In genomic region chr1:82627652-82628051, GRCm38 (mm10) we compare ENCODE assay signal across 23 mouse cellular contexts. TPM values are rescaled to one million over a fixed set of nuclear protein-coding genes. Genes with fewer than 3 reads are reported as not detected.
"Had no signal": no experiment of that assay in that cellular context is flagged by ENCODE, and none has a peak within 500 bp of the region (broad histone marks: within the 10 kb centered on the region; RNA-seq: fewer than 3 reads in every experiment).

No protein-coding gene starts in this region.

- H3K4me1 ChIP-seq: intestine, embryonic 15.5 days; limb, embryonic 12.5 days; limb, embryonic 15.5 days; midbrain, embryonic 12.5 days; midbrain, embryonic 15.5 days; neural tube, embryonic 12.5 days; neural tube, embryonic 15.5 days; stomach, embryonic 15.5 days had no signal

- H3K27me3 ChIP-seq: intestine, embryonic 15.5 days; limb, embryonic 12.5 days; limb, embryonic 15.5 days; midbrain, embryonic 12.5 days; midbrain, embryonic 15.5 days; neural tube, embryonic 12.5 days; neural tube, embryonic 15.5 days; stomach, embryonic 15.5 days had no signal

- H3K36me3 ChIP-seq: intestine, embryonic 15.5 days; limb, embryonic 12.5 days; limb, embryonic 15.5 days; midbrain, embryonic 12.5 days; midbrain, embryonic 15.5 days; neural tube, embryonic 12.5 days; neural tube, embryonic 15.5 days; stomach, embryonic 15.5 days had no signal

- H3K4me2 ChIP-seq: intestine, embryonic 15.5 days; limb, embryonic 12.5 days; limb, embryonic 15.5 days; midbrain, embryonic 12.5 days; midbrain, embryonic 15.5 days; neural tube, embryonic 12.5 days; neural tube, embryonic 15.5 days; stomach, embryonic 15.5 days had no signal

- H3K9ac ChIP-seq: intestine, embryonic 15.5 days; limb, embryonic 12.5 days; limb, embryonic 15.5 days; midbrain, embryonic 12.5 days; midbrain, embryonic 15.5 days; neural tube, embryonic 12.5 days; neural tube, embryonic 15.5 days; stomach, embryonic 15.5 days had no signal

- DNase-seq: kidney, adult 11 months; kidney, adult 9 months; kidney, postnatal 14 days; layer of hippocampus, postnatal 36 days; left cerebral cortex, postnatal 4 days; lung, adult 2 months; lung, postnatal 36 days; retina, postnatal 1 day; right cerebral cortex, postnatal 25 days; spleen, adult 18-20 months; thymus, postnatal 25 days had no signal

- H3K27ac ChIP-seq: intestine, embryonic 15.5 days; layer of hippocampus, adult 2 months; left cerebral cortex, adult 2 months; limb, embryonic 12.5 days; limb, embryonic 15.5 days; midbrain, embryonic 12.5 days; midbrain, embryonic 15.5 days; neural tube, embryonic 12.5 days; neural tube, embryonic 15.5 days; stomach, embryonic 15.5 days had no signal

- ATAC-seq: intestine, embryonic 15.5 days; lung, postnatal 0 days; midbrain, embryonic 15.5 days had no signal

- H3K4me3 ChIP-seq: intestine, embryonic 15.5 days; layer of hippocampus, adult 2 months; left cerebral cortex, adult 2 months; limb, embryonic 12.5 days; limb, embryonic 15.5 days; midbrain, embryonic 12.5 days; midbrain, embryonic 15.5 days; neural tube, embryonic 12.5 days; neural tube, embryonic 15.5 days; stomach, embryonic 15.5 days had no signal

- H3K9me3 ChIP-seq: intestine, embryonic 15.5 days; limb, embryonic 12.5 days; limb, embryonic 15.5 days; midbrain, embryonic 12.5 days; midbrain, embryonic 15.5 days; neural tube, embryonic 12.5 days; neural tube, embryonic 15.5 days; stomach, embryonic 15.5 days had no signal

RNA-seq across cellular contexts. Expression of gene Col4a3, which starts 40.9 kb away (rescaled TPM):
- total RNA-seq: megakaryocyte-erythroid progenitor cell, adult 5-6 weeks had no signal

RNA-seq across cellular contexts. Expression of gene Col4a4, which starts 41.0 kb away (rescaled TPM):
- total RNA-seq: megakaryocyte-erythroid progenitor cell, adult 5-6 weeks had no signal
